Mouse (Mus musculus) olfactory bulb, adult 2 months (tissue): ENCODE data around the gene Rgs7. TPM values are rescaled to one million over a fixed set of nuclear protein-coding genes. Genes with fewer than 3 reads are reported as not detected.

Source experiments
- H3K27ac ChIP-seq: fragments of 200-500 bp; 2 replicates; pipeline ENCODE4 v1.5.1; 2012; ENCODE audit warnings: low read depth, low read length; ENCODE audit not compliant: insufficient read depth
- H3K4me1 ChIP-seq: fragments of 200-500 bp; 2 replicates; pipeline ENCODE4 v1.6.1; 2012; ENCODE audit warnings: low read length; ENCODE audit not compliant: control insufficient read depth, insufficient read depth
- H3K4me3 ChIP-seq: fragments of 200-500 bp; 2 replicates; pipeline ENCODE4 v1.5.1; 2012; ENCODE audit warnings: mild to moderate bottlenecking, low read depth, low read length, moderate library complexity; ENCODE audit not compliant: insufficient read depth
- CTCF ChIP-seq: fragments of 200-500 bp; IDR thresholded peaks from 2 replicates; pipeline ENCODE4 v1.5.1; 2012; ENCODE audit warnings: low read depth, mild to moderate bottlenecking, low read length, moderate library complexity; ENCODE audit not compliant: insufficient read depth
- POLR2A ChIP-seq: fragments of 200-500 bp; IDR thresholded peaks from 2 replicates; pipeline ENCODE4 v1.6.1; 2012; ENCODE audit warnings: mild to moderate bottlenecking, low read depth, low read length, moderate library complexity; ENCODE audit not compliant: insufficient read depth
- whole genome bisulfite sequencing: fragments of 180-500 bp; shearing (Covaris S2); methylation state at CpG from one replicate; pipeline ENCODE4 v1.1.7; 2018; 5-methylcytosine and 5-hydroxymethylcytosine counted together
- polyA plus RNA-seq: library from polyadenylated mRNA; stranded (reverse); fragments of >200 nt; gene quantifications from 2 replicates; pipeline ENCODE4 v1.2.4, GENCODE M21; 2012; ENCODE audit warnings: low replicate concordance; ENCODE audit not compliant: missing spikeins, insufficient read depth, insufficient read length

Rgs7 gene
- polyA plus RNA-seq, 1 experiment = 416 TPM

DNA sequence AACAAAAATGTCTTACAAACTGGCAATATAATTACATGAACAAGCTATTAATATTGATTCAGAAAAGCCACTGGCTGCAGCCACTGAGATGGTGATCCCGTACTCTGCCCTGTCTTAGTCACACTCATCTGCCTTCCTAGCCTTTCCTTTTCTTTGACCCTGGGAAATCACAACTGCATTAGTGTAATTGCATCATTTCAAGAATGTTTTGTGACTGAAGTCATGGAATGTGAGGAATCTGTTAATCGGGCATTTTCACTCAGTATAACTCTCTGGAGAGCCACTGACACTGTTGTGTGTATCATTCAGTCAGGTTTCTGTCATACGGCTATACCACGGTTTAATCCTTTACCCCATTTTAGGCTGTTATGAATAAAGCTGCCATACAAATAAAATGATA is 156.1 kb downstream of the Rgs7 start:
- no peaks in the 10 kb centered on the region for H3K4me1 ChIP-seq
- H3K4me3 ChIP-seq = no peak overlapping the region
- H3K27ac ChIP-seq = no peak overlapping the region
- TF ChIP-seq POLR2A = no peak
- no peak for TF ChIP-seq CTCF
- 75% methylated on average over 4 of the region's 4 CpGs for WGBS

DNA sequence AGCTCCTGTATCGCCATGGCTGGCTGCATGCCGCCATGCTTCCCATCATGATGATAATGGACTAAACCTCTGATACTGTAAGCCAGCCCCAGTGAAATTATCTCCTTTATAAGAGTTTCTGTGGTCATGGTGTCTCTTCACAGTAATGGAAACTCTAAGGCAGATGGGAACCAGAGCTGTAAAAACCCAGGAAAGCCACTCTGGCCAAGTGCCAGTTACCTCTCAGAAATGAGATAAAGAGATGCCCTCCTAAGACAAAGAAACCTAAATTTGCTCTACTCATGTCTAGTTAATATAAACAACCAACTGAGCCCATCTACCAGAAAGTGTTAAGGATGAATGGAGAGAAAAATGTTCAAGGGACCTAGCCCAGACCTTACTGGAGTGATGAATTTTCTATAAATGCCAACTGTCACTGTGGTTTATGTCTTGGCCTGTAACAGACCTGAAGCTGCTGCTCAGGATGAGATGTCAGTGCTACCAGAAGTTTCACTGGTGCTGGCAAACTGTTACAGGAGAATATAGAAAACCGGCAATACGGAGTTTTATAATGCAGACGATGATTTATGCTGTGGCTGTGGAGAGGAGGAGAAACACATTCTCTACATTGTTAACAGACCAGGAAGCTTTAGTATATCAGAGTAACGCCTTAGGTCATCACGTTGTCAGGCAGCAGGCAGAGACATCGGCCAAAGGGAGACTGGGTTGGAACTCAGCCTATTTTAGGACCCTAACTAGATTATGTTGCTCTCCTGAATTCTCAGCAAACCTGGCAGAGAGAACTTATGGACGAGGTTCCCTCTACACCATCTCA is 159.1 kb downstream of the Rgs7 start:
- 89% methylated on average over 9 of the region's 9 CpGs for WGBS

DNA sequence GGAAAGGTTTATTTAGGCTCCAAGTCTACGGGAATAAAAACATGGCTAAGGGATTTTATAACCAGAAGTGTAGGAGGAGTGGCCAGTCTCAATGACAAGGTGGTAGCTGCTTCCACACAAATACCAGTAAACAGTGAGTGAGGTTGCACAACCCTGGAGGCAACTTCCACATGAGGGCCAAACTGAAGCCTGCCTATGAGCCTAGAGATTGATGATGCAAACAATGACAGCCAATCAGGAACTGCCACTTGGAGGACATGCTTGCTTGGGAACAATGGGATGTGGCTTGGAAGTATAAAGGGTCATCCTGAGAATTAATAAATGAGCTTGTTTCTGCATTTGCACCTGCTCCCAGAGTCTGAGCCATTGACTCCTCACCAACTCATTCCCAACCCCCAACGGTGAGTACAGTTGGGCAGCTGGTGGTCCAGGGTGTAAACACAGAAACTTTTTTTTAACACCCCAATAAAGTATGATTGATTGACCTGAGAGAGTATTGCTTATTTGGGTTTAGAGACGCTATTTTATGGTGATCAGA is 162.3 kb downstream of the Rgs7 start:
- H3K4me1 ChIP-seq = no peaks in the 10 kb centered on the region
- no peak overlapping the region for H3K4me3 ChIP-seq
- WGBS = 90% methylated on average over 3 of the region's 3 CpGs
- H3K27ac ChIP-seq = no peak overlapping the region
- TF ChIP-seq CTCF (no peak), POLR2A (no peak)

More for the DNA sequence above, 159.1 kb downstream of the Rgs7 start:
- TF ChIP-seq CTCF (no peak), POLR2A (no peak)
- H3K4me3 ChIP-seq = no peak overlapping the region
- H3K27ac ChIP-seq = no peak overlapping the region
- no peaks in the 10 kb centered on the region for H3K4me1 ChIP-seq

DNA sequence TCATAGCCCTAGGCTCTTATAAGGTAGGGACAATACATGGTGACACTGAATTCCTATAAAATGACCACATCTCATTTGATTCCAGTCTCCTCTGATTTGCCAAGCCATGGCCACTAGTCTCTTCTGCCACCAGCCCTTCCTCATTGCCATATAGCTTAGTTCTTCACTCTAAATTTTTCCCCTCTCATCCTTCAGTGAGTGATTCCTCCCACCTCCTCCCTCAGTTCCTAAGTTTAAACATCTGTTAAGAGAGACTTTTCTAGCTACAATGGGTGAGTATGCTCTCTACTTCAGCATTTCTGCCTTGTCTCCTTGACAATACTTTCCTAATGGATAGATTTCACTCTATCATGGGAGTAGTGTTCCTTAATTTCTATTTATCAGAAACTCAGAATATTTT is 169.5 kb downstream of the Rgs7 start:
- Histone ChIP-seq H3K4me1 (no peaks in the 10 kb centered on the region), H3K4me3 (no peak overlapping the region), H3K27ac (no peak overlapping the region)
- TF ChIP-seq POLR2A (no peak), CTCF (no peak)

DNA sequence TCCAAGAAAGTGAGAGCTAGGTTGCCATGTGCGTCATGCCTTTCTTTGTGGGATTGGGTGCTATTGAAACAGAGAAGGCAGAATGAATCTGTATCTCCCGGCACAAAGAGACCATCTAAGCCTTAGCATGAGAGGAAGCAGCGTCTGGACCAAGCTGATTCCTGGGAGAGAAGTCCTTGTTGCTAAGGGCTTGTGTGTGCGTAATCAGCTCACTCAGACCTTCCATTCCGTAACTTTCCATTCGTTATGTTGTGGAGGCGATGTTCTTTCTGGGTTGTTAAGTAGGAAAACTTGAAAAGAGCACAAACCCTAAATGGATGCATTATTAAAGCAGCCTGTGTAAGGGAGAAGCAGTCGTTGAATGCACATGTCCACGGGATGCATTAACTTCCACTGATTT is 173.1 kb downstream of the Rgs7 start:
- Histone ChIP-seq H3K27ac (no peak overlapping the region), H3K4me3 (no peak overlapping the region), H3K4me1 (no peaks in the 10 kb centered on the region)
- TF ChIP-seq CTCF (no peak), POLR2A (no peak)
- 47% methylated on average over 9 of the region's 9 CpGs for WGBS

DNA sequence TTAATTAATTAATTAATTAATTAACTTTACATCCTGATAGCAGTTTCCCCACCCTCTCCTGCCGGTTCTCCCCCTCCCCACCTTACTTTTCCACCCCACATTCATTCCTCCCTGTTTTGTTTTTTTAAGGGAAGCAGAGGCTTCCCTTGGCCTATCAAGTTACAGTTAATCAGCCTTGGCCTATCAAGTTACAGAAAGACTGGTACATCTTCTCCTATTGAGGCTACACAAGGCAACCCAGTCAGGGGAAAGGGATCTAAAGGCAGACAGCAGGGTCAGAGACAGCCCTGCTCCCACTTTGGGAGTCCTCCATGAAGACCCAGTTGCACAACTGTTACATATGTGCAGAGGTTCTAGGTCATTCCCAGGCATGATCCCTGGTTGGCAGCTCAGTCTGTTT is 175.0 kb downstream of the Rgs7 start:
- no peak overlapping the region for H3K27ac ChIP-seq
- H3K4me3 ChIP-seq = no peak overlapping the region
- WGBS = 53% methylated on average over 1 of the region's 1 CpGs
- TF ChIP-seq POLR2A = no peak
- TF ChIP-seq CTCF = no peak
- no peaks in the 10 kb centered on the region for H3K4me1 ChIP-seq

DNA sequence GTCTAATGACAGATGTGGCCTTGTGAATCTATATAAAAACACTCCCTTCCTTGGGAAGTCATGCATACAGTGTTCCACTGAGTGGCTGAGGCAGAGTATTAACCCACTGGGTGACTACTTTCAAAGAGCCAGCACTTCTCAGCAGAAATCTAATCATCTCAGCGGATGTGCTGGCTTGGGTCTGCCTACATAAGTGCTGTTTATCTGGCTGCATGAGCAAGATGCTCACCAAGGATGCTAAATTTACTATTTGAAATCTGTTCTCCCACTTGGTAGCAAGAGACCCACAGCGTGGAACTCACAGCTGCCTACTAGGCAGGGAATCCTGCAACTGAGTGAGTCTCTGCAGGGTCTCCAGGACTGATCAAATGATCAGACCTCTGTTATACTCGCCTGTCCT is 184.7 kb downstream of the Rgs7 start:
- TF ChIP-seq POLR2A (no peak), CTCF (no peak)
- Histone ChIP-seq H3K4me1 (peaks cover 2% of the 10 kb centered on the region; the same call in 1 of the 2 replicates), H3K4me3 (no peak overlapping the region), H3K27ac (peak overlapping the region; percentile 94)
- 31% methylated on average over 3 of the region's 3 CpGs for WGBS

DNA sequence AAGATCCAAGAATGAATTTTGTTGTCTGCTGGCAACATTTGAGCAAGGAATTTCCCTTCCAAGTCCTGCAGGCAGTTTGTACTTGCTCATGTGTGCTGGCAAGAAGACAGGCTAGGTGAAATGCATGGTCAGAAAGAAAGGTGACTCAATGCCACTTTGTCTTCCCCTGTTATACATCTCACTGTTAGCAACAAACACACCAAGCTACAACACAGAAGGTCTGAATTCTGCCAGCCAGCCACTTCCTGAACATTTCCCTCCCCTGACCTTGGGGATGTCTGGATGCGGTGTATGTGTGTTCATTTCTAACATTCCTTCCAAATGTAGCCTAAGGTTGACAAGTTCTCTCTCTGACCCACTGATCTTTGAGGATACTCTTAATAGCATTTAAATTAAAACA is 191.4 kb downstream of the Rgs7 start:
- Histone ChIP-seq H3K27ac (no peak overlapping the region), H3K4me1 (no peaks in the 10 kb centered on the region), H3K4me3 (no peak overlapping the region)
- 79% methylated on average over 1 of the region's 1 CpGs for WGBS
- no peak for TF ChIP-seq POLR2A
- no peak for TF ChIP-seq CTCF

DNA sequence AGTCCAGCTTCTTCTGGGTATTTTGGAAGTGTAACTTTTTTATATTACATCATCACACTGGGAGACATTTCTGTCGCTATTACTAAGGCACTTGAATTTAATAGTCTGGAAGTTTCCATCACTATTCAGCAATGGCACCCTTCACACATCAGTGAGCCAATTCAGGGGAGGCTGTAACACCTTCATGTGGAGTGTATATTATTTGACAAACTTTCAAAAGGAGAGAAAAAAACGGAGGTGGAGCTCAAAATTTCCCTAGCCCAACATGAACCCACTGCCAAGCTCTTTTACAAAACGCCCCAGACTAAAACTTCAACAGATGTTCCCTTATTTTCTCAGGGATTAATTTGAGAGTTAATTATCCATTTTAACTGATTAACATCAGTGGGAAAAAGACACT is 191.9 kb downstream of the Rgs7 start:
- Histone ChIP-seq H3K27ac (no peak overlapping the region), H3K4me3 (no peak overlapping the region), H3K4me1 (no peaks in the 10 kb centered on the region)
- WGBS = 27% methylated on average over 3 of the region's 3 CpGs
- no peak for TF ChIP-seq CTCF
- TF ChIP-seq POLR2A = no peak
